Mouse (Mus musculus) WW6 (cell line): Measurements from ENCODE around the gene Acap3.

ENCODE experiments used
- DNase-seq: peaks from one replicate; pipeline ENCODE4 v3.0.0-alpha.2; 2013; ENCODE audit warnings: low read depth, low spot score

Acap3 gene

GRCm38 (mm10) chr4:155891551-155892001 is at the start of gene Acap3, which contains the start of gene Pusl1:
Gene Acap3, plus strand, starts transcription at chr4:155891822.
Gene Pusl1, minus strand, starts transcription at chr4:155891781.
- peak; percentile 85 for DNase-seq

DNA sequence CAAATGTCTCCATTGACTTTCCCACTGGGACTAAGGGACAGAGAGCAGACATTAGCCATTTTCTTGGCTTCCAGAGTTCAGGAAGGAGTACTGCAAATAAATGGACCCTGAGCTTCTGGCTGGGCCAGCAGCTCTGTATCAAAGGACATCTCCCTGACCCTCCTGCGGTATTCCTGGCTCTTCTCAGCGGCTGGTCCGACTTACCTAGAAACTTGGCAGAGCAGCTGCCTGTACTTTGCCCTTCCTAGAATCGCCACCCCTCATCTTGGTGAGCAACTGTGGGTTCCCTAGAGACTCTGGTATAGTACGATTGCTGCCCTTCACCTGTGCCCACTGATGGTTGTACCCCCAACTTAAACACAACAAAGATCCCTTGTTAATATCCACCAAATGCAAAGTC is 48.4 kb upstream of the Acap3 start:
- DNase-seq, result no peak

DNA sequence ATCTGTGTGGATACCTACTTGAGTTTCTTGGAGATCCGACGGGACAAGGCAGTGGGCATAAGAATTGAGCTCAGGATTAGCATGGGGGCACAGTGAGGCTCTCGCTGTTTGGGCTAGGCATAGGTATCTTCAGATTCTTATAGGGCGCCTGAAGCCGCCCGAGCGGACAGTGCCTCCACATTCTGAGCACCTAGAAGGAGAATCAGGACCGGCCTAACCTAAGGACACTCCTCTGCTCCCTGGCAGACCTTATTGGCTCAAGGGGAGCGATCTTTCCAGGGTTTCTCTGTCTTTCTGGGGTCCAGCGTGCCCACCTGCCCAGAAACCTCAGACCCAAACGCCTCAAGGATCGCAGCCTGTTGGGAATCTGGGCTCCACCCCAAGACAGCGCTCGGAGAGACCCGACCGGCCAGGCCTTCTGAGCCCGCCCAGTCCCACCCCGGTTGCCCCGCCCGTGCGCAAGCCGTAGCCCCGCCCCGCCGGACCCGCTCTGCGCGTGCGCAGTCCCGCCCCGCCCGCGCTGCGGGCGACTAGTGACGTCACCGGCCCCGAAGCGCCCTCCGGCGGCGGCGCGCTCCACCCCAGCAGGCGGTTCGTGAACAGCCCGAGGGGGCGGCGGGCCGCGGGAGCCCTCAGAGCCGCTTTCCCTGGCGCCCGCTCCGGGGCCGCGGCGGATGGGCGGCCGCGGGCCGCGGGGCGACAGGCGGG is 44.6 kb upstream of the Acap3 start, which contains the start of gene Dvl1:
Gene Dvl1 (plus strand): TSS at position 532 of the 708 bp plus-strand sequence.
- DNase-seq, result peak; percentile 67

- DNase-seq, result no peak
Measured at GRCm38 (mm10) chr4:155847591-155848352, 43.9 kb upstream of the Acap3 start.

DNA sequence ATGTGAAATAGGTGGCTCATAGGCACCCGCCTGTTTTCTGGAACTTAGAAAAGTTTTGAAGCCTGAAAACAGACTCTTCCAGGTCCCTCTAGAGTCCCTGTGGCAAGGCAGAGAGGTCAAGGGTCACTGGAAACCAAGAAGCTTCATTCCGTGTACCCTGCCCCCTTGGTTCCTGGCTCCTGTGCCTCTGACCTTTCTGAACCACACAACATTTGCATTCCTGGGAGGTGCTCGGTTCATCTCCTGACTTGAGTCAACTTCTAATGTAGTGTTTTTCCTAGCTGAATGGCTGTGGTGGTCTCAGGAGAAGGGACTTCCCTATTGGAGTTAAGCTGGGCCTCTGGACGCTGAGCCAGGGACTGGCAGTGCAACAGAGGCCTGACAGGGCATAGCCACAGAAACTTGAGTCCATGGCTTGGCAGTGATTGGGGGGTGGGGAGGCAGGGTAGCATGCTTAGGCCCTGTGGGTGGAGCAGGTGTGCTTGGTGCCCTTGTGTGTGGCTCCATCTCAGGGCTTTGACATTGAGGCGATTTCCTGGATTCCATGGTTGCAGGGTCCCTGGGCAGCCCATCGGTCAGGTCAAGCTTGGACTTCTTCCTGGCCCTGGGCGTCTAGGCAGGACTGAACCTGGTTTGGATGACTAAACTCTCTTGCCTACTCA is 43.1 kb upstream of the Acap3 start:
- DNase-seq, result no peak

DNA sequence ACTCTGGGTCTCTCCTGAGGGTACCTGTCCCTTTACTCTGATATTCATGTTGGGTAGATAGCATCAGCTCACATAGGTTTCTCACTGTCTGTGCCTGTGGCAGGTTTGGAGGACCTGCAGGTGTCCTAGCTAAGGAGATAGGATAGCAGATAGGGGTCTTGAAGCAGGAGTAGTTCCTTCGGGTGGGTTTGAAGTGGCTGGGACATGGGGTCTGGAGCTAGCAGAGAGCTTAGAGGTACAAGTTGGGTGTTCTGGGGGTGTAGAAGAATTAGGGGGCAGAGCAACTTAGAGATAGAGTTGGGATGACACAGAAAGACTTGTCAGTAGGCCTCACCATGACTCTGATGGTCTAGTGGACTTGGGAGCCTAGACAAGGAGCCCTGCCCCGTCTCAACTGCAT is 42.2 kb upstream of the Acap3 start:
- no peak for DNase-seq

DNA sequence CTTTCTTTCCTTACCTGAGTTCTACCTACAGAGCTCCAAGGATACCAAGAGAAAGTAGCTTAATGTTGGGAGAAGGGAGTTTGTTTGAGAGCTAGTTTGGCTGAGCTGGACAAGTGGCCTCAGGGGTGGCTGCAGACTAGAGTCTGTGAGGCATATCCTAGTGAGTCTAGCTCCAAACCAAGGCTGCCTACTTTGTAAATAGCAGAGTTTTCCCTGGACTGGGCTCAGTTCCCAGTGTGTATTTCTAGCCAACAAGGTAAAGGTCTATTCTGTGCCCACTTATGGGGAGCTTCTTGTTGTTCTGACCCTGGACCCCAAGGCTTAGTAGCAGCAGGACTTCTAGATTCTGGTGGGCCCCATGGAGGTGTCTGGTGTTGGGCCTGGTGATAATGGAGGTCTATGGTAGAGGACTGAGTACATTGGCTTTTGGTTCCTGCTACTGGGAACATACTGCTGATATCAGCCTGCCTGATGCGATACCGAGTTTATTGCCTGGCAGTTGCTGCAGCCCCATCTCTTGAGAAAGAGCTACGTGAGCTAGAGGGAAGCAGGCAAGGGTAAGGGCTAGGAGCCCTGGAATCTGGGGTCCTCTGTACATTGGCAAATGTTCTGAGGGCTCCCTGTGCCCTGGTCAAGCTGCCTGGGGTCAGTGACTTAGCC is 41.7 kb upstream of the Acap3 start:
- no peak for DNase-seq

- no peak for DNase-seq
Measured at GRCm38 (mm10) chr4:155851368-155851767, 40.3 kb upstream of the Acap3 start.

GRCm38 (mm10) chr4:155851951-155852411 is 39.6 kb upstream of the Acap3 start:
- no peak for DNase-seq

- no peak for DNase-seq
Measured at GRCm38 (mm10) chr4:155853421-155853820, 38.2 kb upstream of the Acap3 start.

GRCm38 (mm10) chr4:155854991-155855390 is 36.6 kb upstream of the Acap3 start:
- DNase-seq, result no peak

DNA sequence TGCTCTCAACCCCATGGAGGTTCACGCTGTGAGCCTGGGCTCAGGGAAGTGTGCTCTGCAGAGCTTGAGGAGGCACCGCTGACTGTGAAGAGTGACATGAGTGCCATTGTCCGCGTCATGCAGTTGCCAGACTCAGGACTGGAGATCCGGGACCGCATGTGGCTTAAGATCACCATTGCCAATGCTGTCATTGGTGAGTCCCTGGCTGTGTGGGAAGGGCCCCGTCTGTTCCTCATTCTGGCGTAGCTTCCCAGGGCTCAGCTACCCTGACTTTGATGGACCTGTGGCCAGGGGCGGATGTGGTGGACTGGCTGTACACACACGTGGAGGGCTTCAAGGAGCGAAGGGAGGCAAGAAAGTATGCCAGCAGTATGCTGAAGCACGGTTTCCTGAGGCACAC is 35.6 kb upstream of the Acap3 start:
- no peak for DNase-seq

- no peak for DNase-seq
Measured at GRCm38 (mm10) chr4:155856881-155857280, 34.7 kb upstream of the Acap3 start.

DNA sequence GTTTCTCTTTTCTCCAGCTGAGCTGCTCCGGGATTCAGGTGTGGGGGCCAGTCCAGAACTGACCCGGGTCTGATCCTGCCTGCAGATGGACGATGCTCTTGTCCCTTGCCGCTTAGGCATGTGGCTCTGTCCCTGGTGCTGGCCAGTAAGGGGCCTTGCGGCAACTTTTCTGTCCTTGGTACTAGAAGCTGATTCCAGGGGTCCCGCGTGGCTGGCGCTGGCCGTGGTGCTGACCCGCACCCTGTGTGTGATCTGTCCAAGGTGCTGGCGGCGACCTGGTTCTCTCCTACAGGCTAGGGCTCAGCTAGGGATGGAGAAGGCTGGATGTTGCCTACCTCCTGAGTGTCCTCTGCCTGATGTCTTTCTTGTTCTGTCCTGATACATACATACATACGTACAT is 32.3 kb upstream of the Acap3 start:
- peak; percentile 40 for DNase-seq

DNA sequence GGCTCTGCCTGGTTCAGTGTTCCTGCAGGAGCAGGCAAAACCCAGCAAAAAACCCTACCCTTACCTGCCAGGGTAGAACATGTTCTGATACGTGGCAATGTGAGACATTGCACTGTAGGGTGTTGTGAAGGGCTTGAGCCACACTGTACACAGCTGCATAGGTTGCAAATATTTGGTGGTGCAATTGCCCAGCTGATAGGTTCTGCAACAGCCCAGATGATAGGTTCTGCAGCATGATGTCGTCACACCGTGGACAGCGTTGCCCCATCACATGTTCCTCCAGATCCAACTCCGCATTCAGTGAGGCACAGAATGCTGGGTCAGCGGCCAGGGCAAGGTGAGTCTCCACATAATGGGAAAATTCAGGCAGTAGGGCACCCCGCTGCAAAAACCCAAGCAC is 29.8 kb upstream of the Acap3 start:
- DNase-seq, result no peak

DNA sequence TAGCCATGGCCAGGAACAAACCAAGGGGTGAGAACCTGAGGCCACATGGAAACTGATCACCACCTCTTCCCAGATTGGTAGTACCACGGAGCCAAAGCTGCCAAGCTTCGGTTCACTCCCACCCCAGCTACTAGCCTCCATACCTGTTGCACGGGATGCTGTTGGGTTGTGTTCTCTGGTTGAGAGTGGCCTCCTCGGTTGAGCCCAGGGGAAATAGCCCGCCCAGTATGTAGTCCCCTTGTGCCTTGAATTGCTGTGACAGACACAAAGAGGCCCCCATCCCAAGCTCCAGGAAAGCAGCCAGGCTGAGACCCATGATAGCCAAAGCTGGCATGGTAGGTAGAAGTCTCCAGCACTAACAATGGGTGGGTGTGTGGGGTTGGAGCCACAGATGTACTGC is 28.6 kb upstream of the Acap3 start, which contains the start of gene Tas1r3:
Gene Tas1r3 (minus strand): TSS at position 362 of the 400 bp plus-strand sequence.
- DNase-seq, result no peak

DNA sequence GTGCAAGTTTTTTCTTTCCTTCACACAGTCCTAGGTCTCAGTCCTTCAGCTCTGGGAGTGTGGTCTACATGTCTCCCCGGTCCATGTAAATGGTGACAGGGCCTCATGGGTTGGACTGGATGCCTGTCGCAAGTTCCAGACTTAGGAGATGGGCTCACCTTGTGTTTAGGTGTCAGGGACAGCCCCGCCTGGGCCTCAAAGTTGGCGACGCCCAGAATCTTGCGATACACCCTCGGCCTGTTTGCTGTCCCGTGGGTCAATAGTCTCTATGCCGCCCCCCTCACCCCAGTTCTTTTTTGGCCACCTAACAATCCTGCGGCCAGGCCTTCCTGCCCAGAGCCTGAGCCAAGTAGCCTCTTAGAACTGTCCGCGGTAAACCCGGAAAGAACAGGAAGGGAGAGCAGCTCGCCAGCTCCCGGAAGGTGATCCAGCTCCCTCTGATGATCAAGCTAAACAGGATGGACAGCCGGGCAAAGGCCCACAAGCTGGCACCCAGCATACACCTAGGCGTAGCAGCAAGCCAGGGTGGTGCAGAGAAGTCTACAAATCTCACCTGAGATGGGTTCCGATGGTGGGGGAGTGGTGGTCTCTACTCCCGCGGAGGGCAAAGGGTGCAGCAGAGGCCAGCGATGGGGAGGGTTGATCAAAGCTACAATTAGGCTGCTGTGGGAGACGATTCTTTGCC is 22.9 kb upstream of the Acap3 start:
- no peak for DNase-seq

- peak; percentile 83 for DNase-seq
Measured at GRCm38 (mm10) chr4:155869317-155870033, 22.1 kb upstream of the Acap3 start, which contains the start of the genes Cptp and Ints11. Gene Cptp, minus strand, starts transcription at chr4:155869440. Gene Ints11, plus strand, starts transcription at chr4:155869546.

- DNase-seq, result no peak
Measured at GRCm38 (mm10) chr4:155871404-155871803, 20.2 kb upstream of the Acap3 start.

DNA sequence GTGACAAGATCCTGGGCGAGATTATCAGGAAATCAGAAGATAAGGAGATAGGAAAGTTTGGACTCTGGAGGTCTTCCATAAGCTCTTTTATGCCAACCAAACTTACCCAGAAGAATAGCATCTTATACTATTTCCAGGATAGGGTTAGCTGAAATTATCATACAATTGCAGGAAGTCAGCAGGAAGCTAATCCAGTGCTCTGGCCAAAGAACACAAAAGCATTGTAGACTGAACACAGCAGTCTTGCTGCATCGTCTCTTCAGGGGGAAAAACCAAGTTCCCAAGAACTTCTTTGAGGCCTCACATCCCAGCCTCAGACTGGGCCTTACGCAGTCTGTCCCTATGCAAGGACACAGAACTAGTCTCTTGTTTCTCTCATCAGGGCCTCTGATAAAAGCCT is 8.0 kb upstream of the Acap3 start:
- DNase-seq, result no peak
